Mouse (Mus musculus) limb, embryonic 15.5 days (tissue): ENCODE data around the gene 6430571L13Rik. TPM values are rescaled to one million over a fixed set of nuclear protein-coding genes. Genes with fewer than 3 reads are reported as not detected.

ENCODE experiments used
- ATAC-seq: fragments of 200-750 bp; cut with Nextera tagmentation; 2 replicates; pipeline ENCODE4 v1.8.0; 2017; ENCODE audit warnings: low read depth, moderate TSS enrichment; ENCODE audit not compliant: insufficient number of reproducible peaks, low FRiP score, low TSS enrichment
- H3K27ac ChIP-seq: fragments of 300-500 bp; sonication (generic); 2 replicates; pipeline ENCODE4 v1.5.1; 2015; ENCODE audit warnings: moderate library complexity, mild to moderate bottlenecking, inconsistent platforms
- H3K27me3 ChIP-seq: fragments of 300-500 bp; sonication (generic); 2 replicates; pipeline ENCODE4 v1.6.1; 2015; ENCODE audit warnings: inconsistent platforms
- H3K36me3 ChIP-seq: fragments of 300-500 bp; sonication (generic); 2 replicates; pipeline ENCODE4 v1.6.1; 2015; ENCODE audit warnings: inconsistent platforms
- H3K4me1 ChIP-seq: fragments of 300-500 bp; sonication (generic); 2 replicates; pipeline ENCODE4 v1.6.1; 2015; ENCODE audit warnings: inconsistent platforms
- H3K4me2 ChIP-seq: fragments of 300-500 bp; sonication (generic); 2 replicates; pipeline ENCODE4 v1.6.1; 2015; ENCODE audit warnings: mild to moderate bottlenecking, inconsistent platforms
- H3K4me3 ChIP-seq: fragments of 300-500 bp; sonication (generic); 2 replicates; pipeline ENCODE4 v1.5.1; 2015; ENCODE audit warnings: mild to moderate bottlenecking, inconsistent platforms
- H3K9ac ChIP-seq: fragments of 300-500 bp; sonication (generic); 2 replicates; pipeline ENCODE4 v1.6.1; 2015; ENCODE audit warnings: inconsistent platforms
- H3K9me3 ChIP-seq: fragments of 300-500 bp; sonication (generic); 2 replicates; pipeline ENCODE4 v1.6.1; 2016; ENCODE audit warnings: inconsistent platforms
- WGBS: fragments of 180-500 bp; shearing (Covaris S2); methylation state at CpG from one replicate; pipeline ENCODE4 v1.1.7; 2015; 5-methylcytosine and 5-hydroxymethylcytosine counted together
- polyA plus RNA-seq: library from polyadenylated mRNA; unstranded; fragments of >200 nt; fragmentation: Nextera tagmentation; extraction: Ambion mirVana; gene quantifications from 2 replicates; pipeline ENCODE4 v1.2.1, GENCODE M21; 2015

6430571L13Rik gene
- polyA plus RNA-seq, 1 experiment from 2014 or later = 0.60 TPM

DNA sequence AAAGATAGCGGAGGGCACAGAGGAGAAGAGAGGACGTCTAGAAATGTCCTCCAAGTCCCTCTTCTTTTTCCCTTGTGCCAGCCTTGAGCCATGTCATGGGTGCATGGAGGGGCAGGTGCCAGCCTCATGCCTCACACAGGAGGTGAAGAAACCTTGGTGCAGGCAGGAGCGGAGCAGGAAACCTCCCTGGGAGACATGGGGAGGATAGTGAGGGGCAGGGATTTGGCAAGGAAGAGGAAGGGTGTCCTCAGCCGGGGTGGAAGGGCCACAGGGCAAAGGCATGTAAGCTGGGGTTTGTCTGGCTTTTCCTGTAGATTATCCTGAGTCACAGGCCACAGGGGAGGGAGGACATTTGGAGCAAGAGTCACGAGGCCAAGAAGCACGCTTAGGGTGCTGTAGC, 3.6 kb downstream of the 6430571L13Rik start:
- no peak for ATAC-seq
- no peak overlapping the region for H3K4me2 ChIP-seq
- peaks cover 10% of the 10 kb centered on the region for H3K27me3 ChIP-seq
- H3K9me3 ChIP-seq = no peaks in the 10 kb centered on the region
- no peaks in the 10 kb centered on the region for H3K36me3 ChIP-seq
- peaks cover 4% of the 10 kb centered on the region; the same call in 1 of the 2 replicates for H3K4me1 ChIP-seq
- no peak overlapping the region for H3K27ac ChIP-seq
- H3K9ac ChIP-seq = no peak overlapping the region
- 61% methylated on average over 6 of the region's 6 CpGs for WGBS
- H3K4me3 ChIP-seq = no peak overlapping the region

GRCm38 (mm10) chr9:107346081-107346480, 5.7 kb downstream of the 6430571L13Rik start:
- ATAC-seq = no peak
- WGBS = 84% methylated on average over 8 of the region's 8 CpGs
- H3K4me2 ChIP-seq = no peak overlapping the region

GRCm38 (mm10) chr9:107347586-107348183, 7.3 kb downstream of the 6430571L13Rik start:
- Histone ChIP-seq H3K4me3 (no peak overlapping the region), H3K27ac (no peak overlapping the region), H3K9me3 (no peaks in the 10 kb centered on the region), H3K9ac (no peak overlapping the region), H3K4me1 (no peaks in the 10 kb centered on the region), H3K27me3 (peaks cover 14% of the 10 kb centered on the region), H3K36me3 (no peaks in the 10 kb centered on the region), H3K4me2 (no peak overlapping the region)
- 76% methylated on average over 9 of the region's 9 CpGs for WGBS
- ATAC-seq = no peak

More at GRCm38 (mm10) chr9:107346081-107346480, 5.7 kb downstream of the 6430571L13Rik start:
- Histone ChIP-seq H3K4me3 (no peak overlapping the region), H3K27me3 (peaks cover 9% of the 10 kb centered on the region), H3K36me3 (no peaks in the 10 kb centered on the region), H3K9me3 (no peaks in the 10 kb centered on the region), H3K4me1 (peaks cover under 1% of the 10 kb centered on the region; the same call in 1 of the 2 replicates), H3K9ac (no peak overlapping the region), H3K27ac (no peak overlapping the region)

DNA sequence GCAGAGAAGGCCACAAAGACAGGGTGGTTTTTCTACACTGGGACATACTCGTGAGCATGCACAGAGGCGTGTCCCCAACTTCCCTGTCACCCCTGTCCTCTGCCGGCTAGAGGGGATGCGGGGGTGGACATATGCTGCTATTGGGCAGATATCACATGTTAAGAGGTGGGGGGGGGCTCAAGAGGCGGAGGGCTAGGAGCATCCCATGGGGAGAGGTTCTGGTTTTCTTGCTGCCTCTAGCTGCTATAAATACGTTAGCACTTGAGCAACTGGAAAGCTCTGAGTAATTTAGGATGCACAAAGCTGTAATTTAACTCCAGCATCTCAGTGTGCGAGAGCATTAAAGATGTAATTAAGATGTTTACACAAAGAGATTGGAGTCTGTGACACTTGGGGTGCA, 8.9 kb downstream of the 6430571L13Rik start:
- peaks cover 12% of the 10 kb centered on the region for H3K27me3 ChIP-seq
- ATAC-seq = no peak
- WGBS = 34% methylated on average over 7 of the region's 7 CpGs
- H3K9ac ChIP-seq = no peak overlapping the region
- H3K4me2 ChIP-seq = no peak overlapping the region
- no peaks in the 10 kb centered on the region for H3K9me3 ChIP-seq
- no peaks in the 10 kb centered on the region for H3K36me3 ChIP-seq
- H3K27ac ChIP-seq = no peak overlapping the region
- H3K4me1 ChIP-seq = no peaks in the 10 kb centered on the region
- no peak overlapping the region for H3K4me3 ChIP-seq

- H3K4me1 ChIP-seq = no peaks in the 10 kb centered on the region
- no peaks in the 10 kb centered on the region for H3K36me3 ChIP-seq
- 67% methylated on average over 1 of the region's 1 CpGs for WGBS
- no peaks in the 10 kb centered on the region for H3K9me3 ChIP-seq
- H3K27ac ChIP-seq = no peak overlapping the region
- H3K4me2 ChIP-seq = no peak overlapping the region
- H3K27me3 ChIP-seq = peaks cover 33% of the 10 kb centered on the region
- H3K9ac ChIP-seq = no peak overlapping the region
- H3K4me3 ChIP-seq = no peak overlapping the region
- no peak for ATAC-seq
These were observed 14.4 kb downstream of the 6430571L13Rik start for GRCm38 (mm10) chr9:107354826-107355225.

- no peak overlapping the region for H3K27ac ChIP-seq
- H3K9ac ChIP-seq = no peak overlapping the region
- ATAC-seq = no peak
- no peak overlapping the region for H3K4me3 ChIP-seq
- peaks cover 37% of the 10 kb centered on the region for H3K27me3 ChIP-seq
- no peaks in the 10 kb centered on the region for H3K9me3 ChIP-seq
- 56% methylated on average over 6 of the region's 7 CpGs for WGBS
- H3K4me2 ChIP-seq = no peak overlapping the region
- no peaks in the 10 kb centered on the region for H3K4me1 ChIP-seq
- no peaks in the 10 kb centered on the region for H3K36me3 ChIP-seq
These were observed 15.7 kb downstream of the 6430571L13Rik start for GRCm38 (mm10) chr9:107355870-107356765.

- peaks cover 33% of the 10 kb centered on the region for H3K27me3 ChIP-seq
- no peak overlapping the region for H3K4me3 ChIP-seq
- no peaks in the 10 kb centered on the region for H3K9me3 ChIP-seq
- H3K4me2 ChIP-seq = no peak overlapping the region
- WGBS = 20% methylated on average over 5 of the region's 5 CpGs
- H3K9ac ChIP-seq = no peak overlapping the region
- H3K4me1 ChIP-seq = no peaks in the 10 kb centered on the region
- no peak for ATAC-seq
- H3K36me3 ChIP-seq = no peaks in the 10 kb centered on the region
- no peak overlapping the region for H3K27ac ChIP-seq
These were observed 17.2 kb downstream of the 6430571L13Rik start for GRCm38 (mm10) chr9:107357651-107358050.

DNA sequence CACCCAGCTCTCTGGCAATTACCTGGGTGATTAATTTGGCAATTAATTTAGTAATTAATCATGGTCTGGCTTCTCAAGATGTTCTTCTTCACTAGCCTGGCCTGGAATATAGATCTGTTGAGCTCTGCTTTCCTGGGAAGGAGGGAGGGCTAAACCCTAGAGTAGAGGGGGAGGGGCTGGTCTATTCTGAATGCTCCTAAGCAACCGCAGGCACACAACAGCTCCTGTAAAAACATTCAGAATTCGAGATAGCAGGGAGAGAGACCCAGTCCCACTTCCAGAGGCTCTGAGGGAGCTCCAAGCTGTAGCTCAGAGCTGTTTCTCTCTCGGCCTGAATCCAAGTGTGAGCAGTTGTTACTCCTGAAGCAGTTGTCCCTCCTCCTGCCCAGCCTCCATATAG, 20.6 kb downstream of the 6430571L13Rik start:
- Histone ChIP-seq H3K36me3 (no peaks in the 10 kb centered on the region), H3K4me1 (no peaks in the 10 kb centered on the region), H3K4me3 (no peak overlapping the region), H3K27ac (no peak overlapping the region), H3K9me3 (no peaks in the 10 kb centered on the region), H3K4me2 (no peak overlapping the region), H3K27me3 (peaks cover 25% of the 10 kb centered on the region; the same call in 1 of the 2 replicates), H3K9ac (no peak overlapping the region)
- ATAC-seq = no peak
- 19% methylated on average over 3 of the region's 3 CpGs for WGBS

DNA sequence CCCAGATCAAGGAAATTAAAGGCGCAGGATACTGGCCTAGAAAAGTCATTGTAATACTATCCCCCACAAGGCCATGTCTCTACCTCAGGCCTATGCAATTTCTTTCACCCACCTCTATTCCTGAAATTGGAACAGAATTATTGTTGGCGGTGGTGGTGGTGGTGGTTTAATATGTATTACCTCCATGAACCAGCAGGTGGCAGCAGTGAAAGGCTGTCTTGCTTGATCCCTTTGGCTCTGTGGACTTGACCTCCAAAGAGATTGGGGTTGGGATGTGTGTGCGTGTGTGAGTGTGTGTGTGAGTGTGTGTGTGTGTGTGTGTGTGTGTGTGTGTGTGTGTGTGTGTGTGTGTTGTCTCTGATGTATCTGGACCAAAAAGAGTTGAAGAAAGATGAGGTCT, 26.2 kb downstream of the 6430571L13Rik start:
- no peak for ATAC-seq
- Histone ChIP-seq H3K9ac (no peak overlapping the region), H3K4me1 (no peaks in the 10 kb centered on the region), H3K27me3 (peaks cover 17% of the 10 kb centered on the region; the same call in 1 of the 2 replicates), H3K4me3 (no peak overlapping the region), H3K9me3 (no peaks in the 10 kb centered on the region), H3K36me3 (no peaks in the 10 kb centered on the region), H3K27ac (no peak overlapping the region), H3K4me2 (no peak overlapping the region)
- WGBS = 20% methylated on average over 3 of the region's 3 CpGs

DNA sequence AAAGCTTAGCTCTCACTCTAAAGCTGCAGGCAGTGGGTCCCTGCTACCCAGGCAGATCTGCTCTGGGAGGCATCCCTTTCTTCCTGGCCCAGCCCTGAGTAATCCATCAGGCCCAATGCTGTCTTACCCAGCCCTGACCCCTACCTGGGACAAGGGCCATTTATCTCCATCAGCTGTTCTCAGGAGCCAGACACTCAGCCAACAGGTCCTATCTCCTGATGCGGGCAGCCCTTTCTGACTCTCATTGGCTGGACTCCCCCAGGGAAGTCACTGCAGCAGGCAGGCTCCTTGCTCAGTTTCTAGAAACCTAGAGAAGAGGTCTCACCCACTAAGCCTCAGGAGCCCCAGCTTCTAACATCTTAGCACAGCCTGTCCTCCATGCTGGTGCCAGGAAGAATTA, 27.9 kb downstream of the 6430571L13Rik start:
- 66% methylated on average over 1 of the region's 1 CpGs for WGBS
- H3K36me3 ChIP-seq = no peaks in the 10 kb centered on the region
- H3K4me3 ChIP-seq = no peak overlapping the region
- no peaks in the 10 kb centered on the region for H3K4me1 ChIP-seq
- no peak for ATAC-seq
- H3K27me3 ChIP-seq = 0 out of 2 replicates have a peak, but pooled peaks cover 12% of the 10 kb centered on the region
- H3K4me2 ChIP-seq = no peak overlapping the region
- H3K9ac ChIP-seq = no peak overlapping the region
- no peaks in the 10 kb centered on the region for H3K9me3 ChIP-seq
- no peak overlapping the region for H3K27ac ChIP-seq

DNA sequence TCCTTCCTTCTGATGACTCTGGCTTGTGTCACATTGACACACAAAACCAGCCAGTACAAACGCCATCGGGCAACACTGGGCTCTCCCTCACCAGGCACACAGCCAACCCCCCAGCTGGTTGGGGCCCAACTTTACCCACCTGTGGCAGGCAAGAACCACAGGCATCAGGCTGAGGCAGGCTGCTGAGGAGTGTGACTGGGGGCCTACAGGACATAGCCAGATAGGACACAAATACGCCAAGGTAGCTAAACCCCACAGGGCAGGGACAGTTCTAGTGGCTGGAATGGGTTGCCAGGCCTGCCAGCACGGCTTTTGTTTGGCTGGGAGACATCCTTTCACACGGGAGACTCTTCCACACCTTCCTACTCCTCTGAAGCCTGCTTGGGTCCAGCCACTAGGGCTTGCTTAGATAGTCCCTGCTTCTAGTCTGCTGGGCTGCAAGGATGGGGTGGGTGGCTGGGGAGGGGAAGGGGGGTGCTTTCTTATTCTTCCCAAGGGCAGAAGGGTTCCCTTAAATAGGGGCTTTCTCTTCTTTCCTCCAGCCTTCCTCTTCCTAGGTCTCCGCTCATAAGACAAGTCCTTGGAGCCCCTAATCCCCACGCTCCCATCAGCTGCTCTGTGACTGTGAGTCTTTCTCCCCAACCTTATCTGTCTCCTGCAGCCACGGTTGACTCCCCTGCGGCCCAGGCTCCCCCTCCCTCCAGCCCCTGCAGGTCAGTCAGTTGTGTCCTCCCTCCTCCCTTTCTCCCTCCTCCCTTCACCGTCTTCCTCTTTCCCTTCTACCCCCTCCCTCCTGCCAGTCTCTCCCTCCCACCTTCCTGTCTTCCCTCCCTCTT, 29.1 kb downstream of the 6430571L13Rik start:
- no peak overlapping the region for H3K27ac ChIP-seq
- no peak for ATAC-seq
- peaks cover 16% of the 10 kb centered on the region for H3K27me3 ChIP-seq
- H3K36me3 ChIP-seq = no peaks in the 10 kb centered on the region
- no peak overlapping the region for H3K4me3 ChIP-seq
- H3K9me3 ChIP-seq = no peaks in the 10 kb centered on the region
- no peak overlapping the region for H3K9ac ChIP-seq
- WGBS = 34% methylated on average over 10 of the region's 10 CpGs
- H3K4me2 ChIP-seq = no peak overlapping the region
- H3K4me1 ChIP-seq = no peaks in the 10 kb centered on the region
